Mouse (Mus musculus) olfactory bulb, adult 2 months (tissue): ENCODE results near the gene Arfgef2.

Experiments used
- CTCF ChIP-seq: fragments of 200-500 bp; IDR thresholded peaks from 2 replicates; pipeline ENCODE4 v1.5.1; 2012; ENCODE audit warnings: low read depth, mild to moderate bottlenecking, low read length, moderate library complexity; ENCODE audit not compliant: insufficient read depth
- POLR2A ChIP-seq: fragments of 200-500 bp; IDR thresholded peaks from 2 replicates; pipeline ENCODE4 v1.6.1; 2012; ENCODE audit warnings: mild to moderate bottlenecking, low read depth, low read length, moderate library complexity; ENCODE audit not compliant: insufficient read depth

GRCm38 (mm10) chr2:166876331-166876730 lies 70.9 kb downstream of the Arfgef2 start:
- TF ChIP-seq POLR2A (no peak), CTCF (no peak)
